Mouse (Mus musculus) lung, embryonic 16.5 days (tissue): ENCODE measurements around the gene Sertad2. TPM values are rescaled to one million over a fixed set of nuclear protein-coding genes. Genes with fewer than 3 reads are reported as not detected.

Source experiments
- ATAC-seq: fragments of 200-750 bp; cut with Nextera tagmentation; 2 replicates; pipeline ENCODE4 v1.8.0; 2017; ENCODE audit warnings: low read depth, mild to moderate bottlenecking, moderate library complexity
- H3K27ac ChIP-seq: fragments of 300-500 bp; sonication (generic); 2 replicates; pipeline ENCODE4 v1.5.1; 2014; ENCODE audit warnings: mild to moderate bottlenecking, control low read depth, low read length
- H3K27me3 ChIP-seq: fragments of 300-500 bp; sonication (generic); 2 replicates; pipeline ENCODE4 v1.6.1; 2014; ENCODE audit warnings: low read depth, low read length, mixed read lengths; ENCODE audit not compliant: control insufficient read depth, insufficient read depth
- H3K36me3 ChIP-seq: fragments of 300-500 bp; sonication (generic); 2 replicates; pipeline ENCODE4 v1.6.1; 2014; ENCODE audit warnings: low read length; ENCODE audit not compliant: control insufficient read depth, insufficient read depth
- H3K4me1 ChIP-seq: fragments of 300-500 bp; sonication (generic); replicated peaks from 2 replicates; pipeline ENCODE4 v1.6.1; 2014; ENCODE audit warnings: low read length, mixed read lengths; ENCODE audit not compliant: control insufficient read depth, insufficient read depth
- H3K4me2 ChIP-seq: fragments of 300-500 bp; sonication (generic); 2 replicates; pipeline ENCODE4 v1.6.1; 2014; ENCODE audit warnings: low read depth, low read length, control low read depth
- H3K4me3 ChIP-seq: fragments of 300-500 bp; sonication (generic); 2 replicates; pipeline ENCODE4 v1.5.1; 2014; ENCODE audit warnings: mild to moderate bottlenecking, low read length, control low read depth
- H3K9ac ChIP-seq: fragments of 300-500 bp; sonication (generic); 2 replicates; pipeline ENCODE4 v1.6.1; 2014; ENCODE audit warnings: low read length, control low read depth
- H3K9me3 ChIP-seq: fragments of 300-500 bp; sonication (generic); 2 replicates; pipeline ENCODE4 v1.6.1; 2016; ENCODE audit warnings: low read length; ENCODE audit not compliant: control insufficient read depth
- WGBS: fragments of 180-500 bp; shearing (Covaris S2); extraction: QIAGEN DNeasy Blood & Tissue Kit; methylation state at CpG from one replicate; pipeline ENCODE4 v1.1.7; 2014; 5-methylcytosine and 5-hydroxymethylcytosine counted together
- polyA plus RNA-seq: library from polyadenylated mRNA; unstranded; fragments of >200 nt; fragmentation: Nextera tagmentation; extraction: Ambion mirVana; gene quantifications from 2 replicates; pipeline ENCODE4 v1.2.1, GENCODE M21; 2015

Gene Sertad2
- polyA plus RNA-seq, 1 experiment from 2014 or later, result 45.0 TPM

DNA sequence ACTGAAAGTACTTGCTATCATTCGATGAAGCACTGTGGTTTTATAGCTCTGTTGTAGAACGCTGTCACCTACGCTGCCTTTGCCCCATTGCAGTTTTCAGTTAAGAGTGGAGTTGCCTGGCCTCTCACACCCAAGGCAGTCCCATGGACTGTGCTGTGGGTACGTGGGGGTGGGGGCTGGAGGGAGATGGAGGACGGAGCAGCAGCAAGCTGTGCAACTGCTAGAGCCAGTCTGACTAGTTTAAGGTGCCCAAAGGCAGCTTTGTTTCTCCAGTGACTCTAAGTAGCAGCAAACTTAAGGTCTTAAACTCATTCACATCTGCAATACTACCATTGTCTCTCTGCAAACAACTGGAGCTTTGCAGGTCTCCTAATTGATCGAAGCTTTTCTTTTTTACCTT is 92.6 kb downstream of the Sertad2 start:
- Histone ChIP-seq H3K9me3 (no peaks in the 10 kb centered on the region), H3K4me1 (peaks cover 41% of the 10 kb centered on the region), H3K27me3 (no peaks in the 10 kb centered on the region), H3K4me3 (no peak overlapping the region), H3K4me2 (peak overlapping the region; percentile 29), H3K36me3 (no peaks in the 10 kb centered on the region), H3K9ac (peak overlapping the region; percentile 39; the same call in 1 of the 2 replicates), H3K27ac (peak overlapping the region; percentile 90)
- ATAC-seq, result no peak
- WGBS, result 41% methylated on average over 6 of the region's 6 CpGs

DNA sequence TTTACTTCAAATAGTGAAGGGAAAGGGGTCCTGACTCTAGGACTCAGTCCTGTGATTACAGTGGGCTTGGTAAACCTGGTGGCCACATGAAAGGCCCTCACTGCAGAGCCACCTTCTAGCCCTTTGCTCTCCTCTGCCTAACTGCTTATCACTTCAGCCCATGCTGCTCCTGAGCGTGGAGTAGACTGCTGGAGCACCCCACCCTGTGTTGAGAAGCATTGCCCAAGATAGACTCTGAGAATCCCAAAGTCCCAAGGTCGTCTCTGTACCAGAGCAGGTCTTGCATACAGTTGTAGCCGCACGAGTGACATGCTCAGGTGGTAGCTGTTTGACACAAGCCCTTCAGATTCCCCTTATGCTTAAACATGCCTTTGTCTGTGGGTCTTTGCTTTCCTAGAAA is 93.1 kb downstream of the Sertad2 start:
- H3K9me3 ChIP-seq, result no peaks in the 10 kb centered on the region
- H3K4me3 ChIP-seq, result no peak overlapping the region
- peak overlapping the region; percentile 90 for H3K27ac ChIP-seq
- 44% methylated on average over 4 of the region's 4 CpGs for WGBS
- H3K9ac ChIP-seq, result peak overlapping the region; percentile 39
- H3K4me1 ChIP-seq, result peaks cover 44% of the 10 kb centered on the region
- ATAC-seq, result no peak
- no peaks in the 10 kb centered on the region for H3K27me3 ChIP-seq
- H3K4me2 ChIP-seq, result peak overlapping the region; percentile 29
- H3K36me3 ChIP-seq, result no peaks in the 10 kb centered on the region

DNA sequence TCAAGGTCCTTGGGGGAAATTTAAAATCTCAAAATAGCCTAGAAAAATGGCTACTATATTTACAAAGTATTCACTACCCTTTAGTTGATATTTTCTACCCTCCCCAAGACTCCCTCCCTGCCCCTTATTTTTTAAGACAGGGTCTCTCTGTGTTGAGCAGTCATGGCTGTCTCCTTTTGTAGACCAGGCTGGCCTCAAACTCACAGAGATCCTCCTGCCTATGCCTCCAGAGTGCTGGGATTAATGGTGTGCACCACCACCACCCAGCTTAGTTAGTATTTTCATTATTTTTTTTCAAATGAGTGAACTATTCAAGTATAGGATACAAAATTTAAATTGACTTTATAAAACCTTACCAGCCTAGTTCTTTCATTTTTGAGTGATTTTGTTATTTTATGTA is 94.0 kb downstream of the Sertad2 start:
- Histone ChIP-seq H3K9me3 (no peaks in the 10 kb centered on the region), H3K36me3 (no peaks in the 10 kb centered on the region), H3K27me3 (no peaks in the 10 kb centered on the region), H3K4me1 (peaks cover 44% of the 10 kb centered on the region), H3K4me2 (no peak overlapping the region), H3K27ac (no peak overlapping the region), H3K9ac (no peak overlapping the region), H3K4me3 (no peak overlapping the region)
- ATAC-seq, result no peak

DNA sequence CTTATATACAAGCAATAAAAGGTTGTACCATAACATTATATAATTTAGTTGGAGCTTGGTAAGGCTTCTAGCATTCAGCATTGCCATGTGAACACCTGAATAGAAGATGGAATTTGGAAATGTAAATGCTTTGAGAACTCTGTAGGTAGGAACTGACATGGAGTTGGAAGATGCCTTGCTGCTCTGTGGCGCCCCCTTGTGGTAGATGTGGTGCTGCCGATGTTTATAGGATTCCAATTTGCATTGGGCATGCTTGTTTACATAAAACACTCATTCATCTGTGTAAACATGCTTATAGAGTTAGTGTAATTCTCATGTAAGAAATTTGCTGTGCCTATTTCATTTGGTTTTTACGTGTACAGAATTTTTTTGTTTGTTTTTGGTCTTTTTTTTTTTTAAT is 95.8 kb downstream of the Sertad2 start:
- Histone ChIP-seq H3K4me3 (no peak overlapping the region), H3K27ac (no peak overlapping the region), H3K9me3 (no peaks in the 10 kb centered on the region), H3K36me3 (no peaks in the 10 kb centered on the region), H3K27me3 (no peaks in the 10 kb centered on the region), H3K4me1 (peaks cover 44% of the 10 kb centered on the region), H3K4me2 (no peak overlapping the region), H3K9ac (no peak overlapping the region)
- no peak for ATAC-seq
- WGBS, result 16% methylated on average over 3 of the region's 3 CpGs

DNA sequence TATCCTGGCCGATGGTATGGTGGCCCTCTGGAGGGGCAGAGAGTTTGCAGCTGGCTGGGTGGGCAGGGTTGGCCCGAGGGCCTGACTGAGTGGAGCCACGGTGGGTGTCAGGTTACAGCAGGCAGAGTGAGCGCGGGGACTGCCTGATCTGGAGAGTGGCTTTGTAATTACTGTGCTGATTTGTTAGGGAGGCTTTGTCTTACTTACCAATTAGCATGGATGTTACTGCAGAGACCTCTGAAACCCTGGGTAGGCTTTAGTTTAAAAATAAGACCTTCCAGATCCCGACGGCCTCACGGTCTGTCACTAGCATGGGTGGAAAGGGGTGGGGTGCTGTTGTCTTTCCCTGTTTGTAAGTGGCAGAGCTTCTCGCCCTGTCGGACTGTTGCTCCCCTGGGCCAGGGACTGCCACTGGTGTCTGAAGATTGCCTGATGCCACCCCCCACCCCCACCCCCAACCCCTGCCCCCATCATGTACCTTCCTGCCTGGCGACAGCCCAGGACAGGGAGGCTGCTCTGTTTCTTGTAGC is 96.9 kb downstream of the Sertad2 start:
- Histone ChIP-seq H3K4me2 (peak overlapping the region; percentile 50), H3K9ac (peak overlapping the region; percentile 53), H3K27ac (peak overlapping the region; percentile 77), H3K4me1 (peaks cover 45% of the 10 kb centered on the region), H3K4me3 (peak overlapping the region; percentile 17), H3K27me3 (no peaks in the 10 kb centered on the region), H3K36me3 (no peaks in the 10 kb centered on the region), H3K9me3 (no peaks in the 10 kb centered on the region)
- 5% methylated on average over 11 of the region's 11 CpGs for WGBS
- ATAC-seq, result peak; percentile 92

DNA sequence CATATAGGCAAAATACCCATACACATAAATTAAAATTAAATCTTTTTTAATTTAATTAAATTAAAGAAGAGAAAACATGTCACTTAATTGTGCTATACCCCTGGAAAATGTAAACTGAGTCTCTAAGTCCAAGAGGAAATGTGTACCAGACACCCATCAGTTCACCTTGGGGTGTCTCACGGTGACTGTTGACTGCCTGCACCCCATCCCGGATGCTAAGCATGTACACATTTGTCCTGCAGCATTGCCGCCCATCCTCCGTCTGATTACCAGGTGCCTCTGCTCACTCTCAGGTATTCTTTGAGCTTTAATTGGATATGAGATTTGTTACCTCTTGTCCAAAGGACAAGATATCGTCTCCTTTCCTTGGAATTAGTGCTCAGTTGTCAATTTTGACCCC is 99.3 kb downstream of the Sertad2 start:
- no peak overlapping the region for H3K4me2 ChIP-seq
- no peaks in the 10 kb centered on the region for H3K27me3 ChIP-seq
- peaks cover 55% of the 10 kb centered on the region for H3K4me1 ChIP-seq
- 81% methylated on average over 5 of the region's 5 CpGs for WGBS
- H3K36me3 ChIP-seq, result no peaks in the 10 kb centered on the region
- H3K9ac ChIP-seq, result no peak overlapping the region
- ATAC-seq, result no peak
- H3K4me3 ChIP-seq, result no peak overlapping the region
- H3K9me3 ChIP-seq, result no peaks in the 10 kb centered on the region
- H3K27ac ChIP-seq, result no peak overlapping the region

DNA sequence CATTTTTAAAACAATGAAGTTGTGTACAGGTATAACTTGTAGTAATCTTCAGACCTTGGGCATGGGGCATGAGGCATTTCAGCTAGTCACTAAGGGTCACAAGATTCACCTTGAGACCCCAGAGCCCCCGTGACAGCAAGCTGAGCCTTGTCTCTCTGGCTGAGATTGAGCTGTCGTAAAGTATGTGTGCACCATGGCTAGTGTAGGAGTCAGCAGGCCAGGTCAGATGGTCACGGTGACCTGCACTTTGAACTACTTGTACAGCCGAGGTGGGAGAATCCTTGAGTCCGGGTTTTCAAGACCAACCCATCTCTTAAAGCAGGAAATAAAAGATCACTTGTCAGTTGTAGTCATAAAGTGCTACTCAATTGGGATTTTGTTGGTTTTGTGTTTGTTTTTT is 100.1 kb downstream of the Sertad2 start:
- Histone ChIP-seq H3K4me3 (no peak overlapping the region), H3K9me3 (no peaks in the 10 kb centered on the region), H3K4me2 (no peak overlapping the region), H3K4me1 (peaks cover 63% of the 10 kb centered on the region), H3K27me3 (no peaks in the 10 kb centered on the region), H3K27ac (no peak overlapping the region), H3K36me3 (peaks cover 4% of the 10 kb centered on the region), H3K9ac (no peak overlapping the region)
- no peak for ATAC-seq
- WGBS, result 71% methylated on average over 5 of the region's 5 CpGs

DNA sequence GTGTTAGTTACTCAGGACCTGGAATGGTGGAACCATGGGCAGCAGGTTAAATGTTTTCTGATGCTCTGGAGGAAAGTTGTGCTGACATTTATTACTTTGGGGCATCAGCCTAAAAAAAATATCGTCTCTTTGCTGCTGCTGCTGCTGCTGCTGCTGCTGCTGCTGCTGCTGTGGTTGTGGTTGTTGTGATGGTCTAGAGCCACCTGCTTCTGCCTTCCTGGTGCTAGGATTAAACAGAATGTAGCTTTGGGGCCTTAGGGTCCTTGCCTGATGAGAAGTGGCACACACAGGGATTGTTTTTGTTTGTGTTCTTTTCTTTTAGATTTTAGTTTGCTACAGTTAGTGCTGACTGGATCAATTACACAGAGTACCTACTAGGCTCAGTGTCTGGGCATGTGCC is 101.1 kb downstream of the Sertad2 start:
- 81% methylated on average over 1 of the region's 1 CpGs for WGBS
- H3K27me3 ChIP-seq, result no peaks in the 10 kb centered on the region
- peaks cover 59% of the 10 kb centered on the region for H3K4me1 ChIP-seq
- H3K9me3 ChIP-seq, result no peaks in the 10 kb centered on the region
- H3K4me3 ChIP-seq, result no peak overlapping the region
- H3K36me3 ChIP-seq, result peaks cover 8% of the 10 kb centered on the region
- ATAC-seq, result no peak
- H3K9ac ChIP-seq, result no peak overlapping the region
- no peak overlapping the region for H3K27ac ChIP-seq
- no peak overlapping the region for H3K4me2 ChIP-seq

DNA sequence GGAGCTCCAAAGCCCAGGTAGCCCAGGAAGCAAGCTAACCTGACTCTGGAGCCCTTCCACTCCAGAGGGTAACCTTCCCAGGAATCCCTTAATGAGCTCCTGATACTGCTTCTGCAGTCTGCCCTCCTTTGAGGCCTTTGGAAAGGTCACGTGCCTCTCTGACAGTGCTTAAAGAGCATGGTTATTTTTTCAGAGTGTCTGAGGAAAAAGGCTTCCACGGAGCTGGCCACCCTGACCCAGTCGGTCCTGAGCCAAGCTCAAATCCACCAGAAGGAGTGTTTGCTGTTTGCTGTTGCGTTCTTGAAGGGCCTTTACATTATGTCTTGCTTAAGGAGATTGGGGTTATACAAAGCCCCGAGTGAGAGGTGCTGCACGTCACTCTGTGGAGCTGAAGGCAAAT is 101.8 kb downstream of the Sertad2 start:
- Histone ChIP-seq H3K4me2 (no peak overlapping the region), H3K4me1 (peaks cover 54% of the 10 kb centered on the region), H3K27ac (peak overlapping the region; percentile 41; the same call in 1 of the 2 replicates), H3K9me3 (no peaks in the 10 kb centered on the region), H3K36me3 (peaks cover 10% of the 10 kb centered on the region), H3K27me3 (no peaks in the 10 kb centered on the region), H3K4me3 (no peak overlapping the region), H3K9ac (no peak overlapping the region; the same call in 1 of the 2 replicates)
- WGBS, result 28% methylated on average over 6 of the region's 6 CpGs
- no peak for ATAC-seq

DNA sequence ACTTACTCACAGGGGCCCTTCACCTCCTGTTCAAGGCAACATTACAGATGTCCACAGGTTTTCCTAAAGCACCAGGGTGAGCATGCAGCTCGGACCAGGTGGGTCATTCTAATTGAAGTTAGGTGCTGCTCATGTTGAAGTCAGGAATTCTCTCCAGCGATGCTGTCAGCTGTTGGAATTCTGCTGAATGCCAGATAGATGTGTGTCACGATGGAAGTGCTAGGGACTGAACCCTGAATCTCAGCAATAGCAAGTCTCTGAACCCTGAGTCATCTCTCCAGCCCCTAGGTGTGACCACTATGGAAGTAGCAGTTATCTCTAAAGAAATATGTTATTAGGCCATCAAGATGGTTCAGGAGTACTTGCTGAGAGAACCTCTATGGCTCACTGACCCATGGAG is 102.5 kb downstream of the Sertad2 start:
- H3K4me1 ChIP-seq, result peaks cover 47% of the 10 kb centered on the region
- ATAC-seq, result no peak
- no peak overlapping the region for H3K4me3 ChIP-seq
- 65% methylated on average over 3 of the region's 3 CpGs for WGBS
- H3K27me3 ChIP-seq, result no peaks in the 10 kb centered on the region
- H3K9me3 ChIP-seq, result no peaks in the 10 kb centered on the region
- H3K36me3 ChIP-seq, result peaks cover 10% of the 10 kb centered on the region
- H3K27ac ChIP-seq, result peak overlapping the region; percentile 53; the same call in 1 of the 2 replicates
- no peak overlapping the region for H3K4me2 ChIP-seq
- H3K9ac ChIP-seq, result no peak overlapping the region
